Mouse (Mus musculus) adrenal gland, postnatal 4 days (tissue): ENCODE data around the gene Nxn. TPM values are rescaled to one million over a fixed set of nuclear protein-coding genes. Genes with fewer than 3 reads are reported as not detected.
A peak's percentile ranks its signal among the peaks of the same experiment; 100 is the strongest.

ENCODE experiments used
- DNase-seq, 2 experiments: peaks; one replicate each; pipeline ENCODE4 v3.0.0; 2021 to 2022; ENCODE audit warnings: low spot score in 2 of 2, mixed read lengths in 2 of 2
- total RNA-seq, 2 experiments: library from RNA; stranded (reverse); gene quantifications; 2 replicates each; pipeline ENCODE4 v1.2.3; 2021

The Nxn gene
- total RNA-seq, 2 experiments from 2014 or later = 26.4 to 28.3 TPM

- no peak for DNase-seq
Measured at GRCm38 (mm10) chr11:76405113-76405512, 6.2 kb upstream of the Nxn start.

GRCm38 (mm10) chr11:76401398-76401797 is 2.5 kb upstream of the Nxn start:
- no peak for DNase-seq

- DNase-seq = no peak
Measured at GRCm38 (mm10) chr11:76399587-76400330, 819 bp upstream of the Nxn start.

- peak in 1 of 2 experiments; percentile 28 for DNase-seq
Measured at GRCm38 (mm10) chr11:76398312-76398797, 585 bp downstream of the Nxn start.

GRCm38 (mm10) chr11:76397650-76398311 is 1.2 kb downstream of the Nxn start:
- DNase-seq = peak in 1 of 2 experiments; percentile 16

GRCm38 (mm10) chr11:76392996-76393395 is 5.9 kb downstream of the Nxn start:
- DNase-seq = no peak

- DNase-seq = no peak
Measured at GRCm38 (mm10) chr11:76392532-76392931, 6.4 kb downstream of the Nxn start.

- no peak for DNase-seq
Measured at GRCm38 (mm10) chr11:76388711-76389110, 10.2 kb downstream of the Nxn start.

- no peak for DNase-seq
Measured at GRCm38 (mm10) chr11:76387097-76387496, 11.8 kb downstream of the Nxn start.

- no peak for DNase-seq
Measured at GRCm38 (mm10) chr11:76385746-76386145, 13.2 kb downstream of the Nxn start.

- DNase-seq = no peak
Measured at GRCm38 (mm10) chr11:76385017-76385416, 13.9 kb downstream of the Nxn start.

GRCm38 (mm10) chr11:76384307-76384706 is 14.6 kb downstream of the Nxn start:
- DNase-seq = no peak

- no peak for DNase-seq
Measured at GRCm38 (mm10) chr11:76382711-76383324, 16.1 kb downstream of the Nxn start.

- DNase-seq = no peak
Measured at GRCm38 (mm10) chr11:76381201-76381885, 17.6 kb downstream of the Nxn start.

- DNase-seq = peak in 1 of 2 experiments; percentile 30
Measured at GRCm38 (mm10) chr11:76379921-76380544, 18.9 kb downstream of the Nxn start.

- no peak for DNase-seq
Measured at GRCm38 (mm10) chr11:76376425-76376824, 22.5 kb downstream of the Nxn start.

- peak; percentile 49 to 60 for DNase-seq
Measured at GRCm38 (mm10) chr11:76374491-76375185, 24.3 kb downstream of the Nxn start.

- no peak for DNase-seq
Measured at GRCm38 (mm10) chr11:76372534-76372933, 26.4 kb downstream of the Nxn start.

- no peak for DNase-seq
Measured at GRCm38 (mm10) chr11:76372120-76372519, 26.8 kb downstream of the Nxn start.

- no peak for DNase-seq
Measured at GRCm38 (mm10) chr11:76370491-76370890, 28.4 kb downstream of the Nxn start.
